Mouse (Mus musculus) stomach, postnatal 0 days (tissue): ENCODE measurements around the gene Slc4a1. TPM values are rescaled to one million over a fixed set of nuclear protein-coding genes. Genes with fewer than 3 reads are reported as not detected.

Experiments
- ATAC-seq: fragments of 200-750 bp; cut with Nextera tagmentation; 2 replicates; pipeline ENCODE4 v1.8.0; 2017; ENCODE audit not compliant: low FRiP score, low TSS enrichment
- DNase-seq: peaks from one replicate; pipeline ENCODE4 v3.0.0-alpha.2; 2016; ENCODE audit warnings: low spot score
- H3K27ac ChIP-seq: fragments of 300-500 bp; sonication (generic); replicated peaks from 2 replicates; pipeline ENCODE4 v1.5.1; 2014; ENCODE audit warnings: mild to moderate bottlenecking, control low read depth
- H3K27me3 ChIP-seq: fragments of 300-500 bp; sonication (generic); 2 replicates; pipeline ENCODE4 v1.6.1; 2014; ENCODE audit warnings: low read length; ENCODE audit not compliant: control insufficient read depth, insufficient read depth
- H3K36me3 ChIP-seq: fragments of 300-500 bp; sonication (generic); 2 replicates; pipeline ENCODE4 v1.6.1; 2014; ENCODE audit warnings: low read length, mixed read lengths; ENCODE audit not compliant: control insufficient read depth, insufficient read depth
- H3K4me1 ChIP-seq: fragments of 300-500 bp; sonication (generic); replicated peaks from 2 replicates; pipeline ENCODE4 v1.6.1; 2014; ENCODE audit warnings: antibody characterized with exemption; ENCODE audit not compliant: control insufficient read depth, insufficient read depth
- H3K4me2 ChIP-seq: fragments of 300-500 bp; sonication (generic); replicated peaks from 2 replicates; pipeline ENCODE4 v1.6.1; 2014; ENCODE audit warnings: low read depth, mild to moderate bottlenecking, control low read depth, moderate library complexity
- H3K4me3 ChIP-seq: fragments of 300-500 bp; sonication (generic); 2 replicates; pipeline ENCODE4 v1.5.1; 2014; ENCODE audit warnings: low read depth, low read length, control low read depth
- H3K9ac ChIP-seq: fragments of 300-500 bp; sonication (generic); 2 replicates; pipeline ENCODE4 v1.6.1; 2014; ENCODE audit warnings: mild to moderate bottlenecking, low read length, control low read depth, mixed read lengths
- H3K9me3 ChIP-seq: fragments of 300-500 bp; sonication (generic); 2 replicates; pipeline ENCODE4 v1.6.1; 2016; ENCODE audit warnings: low read length; ENCODE audit not compliant: control insufficient read depth
- CTCF ChIP-seq: IDR thresholded peaks from 2 replicates; pipeline ENCODE4 v1.5.1; 2016; ENCODE audit warnings: antibody characterized with exemption, low read depth, mild to moderate bottlenecking, moderate library complexity
- EP300 ChIP-seq: optimal IDR thresholded peaks from 2 replicates; pipeline ENCODE3; 2016; ENCODE audit warnings: antibody characterized with exemption
- WGBS: fragments of 180-500 bp; shearing (Covaris S2); extraction: QIAGEN DNeasy Blood & Tissue Kit; methylation state at CpG from one replicate; pipeline ENCODE4 v1.1.7; 2014; 5-methylcytosine and 5-hydroxymethylcytosine counted together
- polyA plus RNA-seq: library from polyadenylated mRNA; unstranded; fragments of >200 nt; fragmentation: Nextera tagmentation; extraction: Ambion mirVana; gene quantifications from 2 replicates; pipeline ENCODE4 v1.2.1, GENCODE M21; 2015

Slc4a1 gene
- polyA plus RNA-seq, 1 experiment from 2014 or later, result 0.72 TPM

DNA sequence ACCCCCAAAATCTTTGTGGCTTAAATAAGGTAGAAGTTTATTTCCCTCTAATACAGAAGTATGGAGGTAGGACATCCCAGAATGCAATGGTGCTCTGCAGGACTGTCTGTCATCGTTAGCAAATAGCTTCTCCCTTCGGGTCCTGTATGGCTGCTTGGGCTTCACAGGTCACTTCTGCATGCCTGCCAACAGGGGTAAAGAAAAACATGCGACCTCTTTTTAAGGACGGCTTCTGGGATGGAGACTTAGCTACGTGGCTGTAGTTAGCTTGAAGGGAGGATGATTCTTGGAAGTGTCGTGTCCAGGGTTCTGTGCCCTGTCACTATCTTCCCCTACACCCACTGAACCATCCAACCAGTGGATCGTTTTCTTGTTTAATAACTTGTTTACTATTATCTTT is 4.3 kb upstream of the Slc4a1 start:
- no peak overlapping the region for H3K27ac ChIP-seq
- WGBS, result 39% methylated on average over 7 of the region's 7 CpGs
- no peak for ATAC-seq
- no peak overlapping the region for H3K4me2 ChIP-seq
- no peaks in the 10 kb centered on the region for H3K27me3 ChIP-seq
- no peak overlapping the region for H3K9ac ChIP-seq
- no peaks in the 10 kb centered on the region for H3K36me3 ChIP-seq
- no peaks in the 10 kb centered on the region for H3K9me3 ChIP-seq
- TF ChIP-seq EP300, result no peak
- TF ChIP-seq CTCF, result no peak
- peaks cover 2% of the 10 kb centered on the region for H3K4me1 ChIP-seq
- no peak overlapping the region for H3K4me3 ChIP-seq
- no peak for DNase-seq

DNA sequence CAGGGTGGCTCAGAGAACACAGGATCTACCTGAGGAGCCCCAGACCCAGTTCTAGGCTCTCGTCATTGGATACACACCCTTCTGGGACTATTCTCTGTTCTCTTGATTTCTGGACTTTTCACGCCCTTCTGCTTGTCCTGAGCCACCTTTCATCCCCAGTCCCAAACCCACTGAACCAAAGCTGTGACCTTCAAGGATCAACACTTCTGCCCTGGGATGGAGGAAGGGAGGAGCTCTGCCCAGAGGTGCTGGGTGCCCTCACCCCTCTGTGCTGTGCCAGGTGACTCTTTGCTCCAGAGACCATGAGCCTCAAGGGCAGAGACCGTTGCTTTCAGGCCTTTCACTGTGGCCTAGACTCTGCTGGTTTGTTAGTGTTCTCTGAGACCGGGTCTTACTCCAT is 3.3 kb upstream of the Slc4a1 start:
- 76% methylated on average over 4 of the region's 4 CpGs for WGBS

DNA sequence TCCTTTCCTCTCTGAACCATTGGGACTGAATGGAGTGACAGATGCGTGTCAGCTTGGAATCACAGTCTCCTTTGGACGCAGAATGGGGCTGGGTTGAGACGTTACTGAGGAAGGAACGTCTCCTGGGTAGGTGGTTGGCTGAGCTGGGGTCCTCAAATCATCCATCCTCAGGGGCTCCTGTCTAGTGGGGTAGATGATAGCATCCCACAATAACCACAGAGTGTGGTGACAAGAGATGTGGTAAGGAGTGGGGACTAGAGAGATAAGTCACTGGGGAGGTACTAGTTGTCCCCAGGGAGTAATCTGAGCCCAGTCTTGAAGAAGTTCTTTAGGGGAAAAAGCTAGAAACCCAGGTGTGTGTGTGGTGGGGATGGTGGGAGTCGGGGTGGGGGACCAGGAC is 2.3 kb upstream of the Slc4a1 start:
- no peaks in the 10 kb centered on the region for H3K4me1 ChIP-seq
- H3K9me3 ChIP-seq, result no peaks in the 10 kb centered on the region
- 82% methylated on average over 5 of the region's 5 CpGs for WGBS
- no peak for DNase-seq
- H3K36me3 ChIP-seq, result no peaks in the 10 kb centered on the region
- no peak for ATAC-seq
- no peaks in the 10 kb centered on the region for H3K27me3 ChIP-seq
- no peak overlapping the region for H3K27ac ChIP-seq
- H3K4me2 ChIP-seq, result no peak overlapping the region
- H3K9ac ChIP-seq, result no peak overlapping the region
- TF ChIP-seq CTCF (no peak), EP300 (no peak)
- H3K4me3 ChIP-seq, result no peak overlapping the region

More for the DNA sequence above, 3.3 kb upstream of the Slc4a1 start:
- no peaks in the 10 kb centered on the region for H3K27me3 ChIP-seq
- no peak overlapping the region for H3K4me2 ChIP-seq
- DNase-seq (no peak), ATAC-seq (no peak)
- no peak overlapping the region for H3K27ac ChIP-seq
- TF ChIP-seq CTCF, result no peak
- no peak for TF ChIP-seq EP300
- no peaks in the 10 kb centered on the region for H3K4me1 ChIP-seq
- no peaks in the 10 kb centered on the region for H3K36me3 ChIP-seq
- no peaks in the 10 kb centered on the region for H3K9me3 ChIP-seq
- no peak overlapping the region for H3K9ac ChIP-seq
- no peak overlapping the region for H3K4me3 ChIP-seq

DNA sequence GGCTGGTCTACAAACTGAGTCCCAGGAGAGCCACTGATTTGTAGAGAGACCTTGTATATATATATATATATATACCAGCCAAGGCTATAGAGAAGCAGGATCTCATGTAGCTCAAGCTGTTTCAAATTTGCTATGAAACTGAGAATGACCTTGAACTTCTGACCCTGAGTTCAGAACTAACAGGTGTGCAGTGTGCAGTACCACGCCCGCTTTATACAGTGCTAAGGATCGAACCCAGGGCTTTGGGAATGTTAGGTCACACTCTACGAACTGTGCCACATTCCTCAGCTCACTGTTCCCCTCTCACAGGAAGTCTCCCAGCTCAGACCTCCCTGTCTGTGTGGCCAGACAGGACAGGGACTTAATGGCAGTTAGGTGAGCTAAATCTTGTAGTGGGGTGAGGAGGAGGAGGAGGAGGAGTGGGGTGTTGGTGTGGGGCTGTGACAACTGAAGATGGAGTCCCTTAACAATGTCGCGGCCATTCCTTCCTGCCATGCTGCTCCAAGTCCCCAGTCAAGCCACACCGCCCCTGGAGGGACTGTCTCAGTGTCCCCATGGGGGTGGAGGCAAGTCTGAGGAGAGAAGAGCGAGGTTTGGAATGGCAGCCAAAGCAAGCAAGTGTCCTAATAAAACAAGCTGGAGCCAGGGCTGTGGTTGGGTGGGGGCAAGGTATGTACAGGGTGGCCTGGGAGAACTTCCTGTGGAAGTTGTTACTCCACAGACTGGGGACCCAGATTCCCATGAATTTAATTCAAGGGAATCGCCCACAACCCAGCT is 1.7 kb upstream of the Slc4a1 start:
- H3K4me1 ChIP-seq, result no peaks in the 10 kb centered on the region
- TF ChIP-seq CTCF (no peak), EP300 (no peak)
- no peaks in the 10 kb centered on the region for H3K9me3 ChIP-seq
- H3K4me2 ChIP-seq, result no peak overlapping the region
- no peaks in the 10 kb centered on the region for H3K36me3 ChIP-seq
- DNase-seq (no peak), ATAC-seq (no peak)
- no peak overlapping the region for H3K27ac ChIP-seq
- H3K27me3 ChIP-seq, result no peaks in the 10 kb centered on the region
- 70% methylated on average over 9 of the region's 9 CpGs for WGBS
- H3K9ac ChIP-seq, result no peak overlapping the region
- H3K4me3 ChIP-seq, result no peak overlapping the region

DNA sequence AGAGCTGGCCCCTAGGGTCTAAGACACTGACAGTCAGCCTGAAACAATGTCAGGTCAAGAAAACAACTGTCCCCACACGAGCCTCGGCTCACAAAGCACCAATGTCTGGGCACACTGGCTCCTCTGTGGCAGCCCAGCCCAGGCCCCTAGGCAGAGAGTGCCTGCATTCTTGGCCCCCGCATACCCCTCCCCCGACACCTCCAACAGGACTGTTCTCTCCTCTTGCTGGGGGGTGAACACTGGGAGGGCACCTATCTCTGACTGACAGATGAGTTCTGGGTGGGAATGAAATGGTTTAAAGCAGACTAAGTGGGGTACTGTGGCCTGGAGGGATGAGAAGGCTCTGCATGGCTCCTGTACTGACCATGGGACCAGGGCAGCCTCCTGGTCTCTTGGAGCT is 304 bp downstream of the Slc4a1 start:
- Histone ChIP-seq H3K36me3 (no peaks in the 10 kb centered on the region), H3K9me3 (no peaks in the 10 kb centered on the region), H3K4me1 (no peaks in the 10 kb centered on the region), H3K4me2 (no peak overlapping the region), H3K27me3 (no peaks in the 10 kb centered on the region), H3K4me3 (no peak overlapping the region), H3K27ac (no peak overlapping the region), H3K9ac (no peak overlapping the region)
- ATAC-seq (no peak), DNase-seq (no peak)
- WGBS, result 57% methylated on average over 4 of the region's 4 CpGs
- TF ChIP-seq EP300 (no peak), CTCF (no peak)

DNA sequence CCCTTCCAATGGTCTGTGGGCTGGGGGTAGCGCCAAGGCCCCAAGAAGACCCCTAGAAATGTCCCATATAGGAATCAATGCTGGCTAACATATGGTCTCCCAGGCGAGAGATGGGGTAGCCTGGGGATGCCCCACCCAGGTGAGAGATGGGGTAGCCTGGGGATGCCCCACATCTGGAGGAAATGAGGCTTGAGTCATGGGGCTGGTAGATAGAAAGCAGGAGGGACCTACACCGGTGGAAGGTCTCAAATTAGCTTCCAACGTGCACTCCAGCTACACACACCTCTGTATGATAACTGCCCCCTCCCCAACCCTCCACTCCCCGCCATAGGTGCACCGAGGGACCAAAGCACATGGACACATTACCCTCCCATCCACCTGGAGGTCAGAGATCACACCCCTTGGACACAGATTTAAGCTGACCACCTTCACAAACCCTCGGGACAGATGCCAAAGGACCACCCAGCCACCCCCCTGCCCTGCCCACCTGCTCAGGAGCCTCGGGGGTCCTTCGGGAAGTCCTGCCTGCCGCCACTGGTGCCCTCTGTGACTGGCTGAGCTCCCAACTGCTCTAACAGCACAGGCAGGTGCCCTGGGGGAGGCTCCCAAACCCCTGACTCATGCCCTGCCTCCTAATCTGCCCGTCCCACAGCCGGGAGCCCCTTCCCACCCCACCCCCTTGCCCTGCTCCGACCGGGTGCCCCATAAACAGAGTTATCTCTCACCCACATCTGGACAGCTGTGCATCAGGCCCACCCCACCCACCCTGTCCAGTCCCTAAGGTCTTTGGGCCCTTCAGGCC is 1.2 kb downstream of the Slc4a1 start:
- 68% methylated on average over 14 of the region's 14 CpGs for WGBS
- Histone ChIP-seq H3K9me3 (no peaks in the 10 kb centered on the region), H3K27me3 (no peaks in the 10 kb centered on the region), H3K4me3 (no peak overlapping the region), H3K9ac (no peak overlapping the region), H3K27ac (no peak overlapping the region), H3K4me1 (no peaks in the 10 kb centered on the region), H3K36me3 (no peaks in the 10 kb centered on the region), H3K4me2 (no peak overlapping the region)
- no peak for DNase-seq
- TF ChIP-seq CTCF, result no peak
- TF ChIP-seq EP300, result no peak
- peak; percentile 41; the same call in 1 of the 2 replicates for ATAC-seq
